1 mouse cellular context compared by ENCODE assay signal in genomic region chr5:134965473-134965851, GRCm38 (mm10).
TF ChIP-seq lines count a peak whose summit lies in the region.

No protein-coding gene starts in this region.

TF ChIP-seq in CH12.LX, 34 proteins besides CTCF, POLR2A, EP300 and RAD21:
- peak; percentile 92 for TF ChIP-seq SMC3 (IDR thresholded peaks at IDR 0.05; ENCODE audit: low read depth, low read length)
- peak; percentile 42; the same call in 1 of the 2 replicates for TF ChIP-seq ELF1 (IDR thresholded peaks at IDR 0.05; ENCODE audit: low read depth, low read length)
- TF ChIP-seq CHD1 (IDR thresholded peaks at IDR 0.05; ENCODE audit: low read depth, low read length), result no peak
- no peak for TF ChIP-seq IRF4 (IDR thresholded peaks at IDR 0.05; ENCODE audit: low read depth, low read length)
- TF ChIP-seq TBP (conservative IDR thresholded peaks at IDR 0.05; ENCODE audit: low read depth, low read length), result no peak
- TF ChIP-seq MXI1 (IDR thresholded peaks at IDR 0.05; ENCODE audit: low read depth, low read length), result no peak
- no peak; the same call in 1 of the 2 replicates for TF ChIP-seq NELFE (IDR thresholded peaks at IDR 0.05; ENCODE audit: low read depth, low read length)
- no peak for TF ChIP-seq USF2 (conservative IDR thresholded peaks at IDR 0.05; ENCODE audit: low read depth, low read length)
- peak; percentile 69; the same call in 1 of the 2 replicates for TF ChIP-seq ZC3H11A (IDR thresholded peaks at IDR 0.05; ENCODE audit: low read depth, low read length)
- 0 out of 2 replicates have a peak, but pooled peaks have one; percentile 31 for TF ChIP-seq MEF2A (IDR thresholded peaks at IDR 0.05; ENCODE audit: borderline replicate concordance, low read depth, low read length)
